Mouse (Mus musculus): ENCODE measurements around the gene Cinp.

Cinp gene

DNA sequence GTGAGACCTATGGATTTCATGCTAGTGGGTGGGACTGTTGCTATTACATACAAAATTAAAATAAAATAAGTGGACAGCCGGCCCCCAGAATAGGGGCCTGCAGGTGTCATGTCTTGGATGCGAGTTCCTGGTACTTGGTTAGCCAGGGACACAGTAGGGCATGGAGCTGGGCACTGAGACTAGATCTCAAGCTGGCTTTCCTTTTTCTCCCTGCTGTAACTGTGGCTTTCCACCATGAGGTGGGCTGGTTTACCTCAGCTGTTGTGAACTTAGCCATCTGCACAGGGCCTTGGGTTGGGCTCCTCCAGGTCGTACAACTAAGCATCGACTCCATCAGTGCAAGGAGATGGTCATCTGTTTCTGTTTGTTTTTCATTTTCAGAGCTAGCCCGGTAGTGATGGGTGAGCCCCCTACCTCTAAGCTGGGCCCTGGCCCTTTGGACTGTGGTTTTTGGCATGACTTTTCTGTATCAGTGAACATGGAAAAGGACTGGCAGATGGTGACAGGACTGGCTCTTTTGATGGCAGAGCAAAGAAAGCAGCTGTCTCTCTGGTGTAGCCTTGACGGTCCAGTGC, 42.7 kb downstream of the Cinp start:
- ChIA-PET CTCF (interaction anchor here in 2 of 4 experiments (0.5 kb wide), 2 partner anchors 13 to 42 kb away, joined by 3 to 7 read pairs; no protein-coding TSS in a partner anchor), POLR2A (interaction anchor here in 3 of 4 experiments (0.6 to 7.0 kb wide), 30 partner anchors 8 to 870 kb away, joined by 3 to 63 read pairs (median 4); partner anchors contain the start of gene Hsp90aa1 (in 3 of the 3))

- CTCF ChIA-PET = interaction anchor here in 2 of 4 experiments (1.1 to 2.8 kb wide), 6 partner anchors 60 to 429 kb away, joined by 3 to 13 read pairs (median 10); partner anchors contain the start of gene Hsp90aa1 (in 1 of the 2)
Measured at GRCm38 (mm10) chr12:110845131-110845880, 43.6 kb downstream of the Cinp start.

DNA sequence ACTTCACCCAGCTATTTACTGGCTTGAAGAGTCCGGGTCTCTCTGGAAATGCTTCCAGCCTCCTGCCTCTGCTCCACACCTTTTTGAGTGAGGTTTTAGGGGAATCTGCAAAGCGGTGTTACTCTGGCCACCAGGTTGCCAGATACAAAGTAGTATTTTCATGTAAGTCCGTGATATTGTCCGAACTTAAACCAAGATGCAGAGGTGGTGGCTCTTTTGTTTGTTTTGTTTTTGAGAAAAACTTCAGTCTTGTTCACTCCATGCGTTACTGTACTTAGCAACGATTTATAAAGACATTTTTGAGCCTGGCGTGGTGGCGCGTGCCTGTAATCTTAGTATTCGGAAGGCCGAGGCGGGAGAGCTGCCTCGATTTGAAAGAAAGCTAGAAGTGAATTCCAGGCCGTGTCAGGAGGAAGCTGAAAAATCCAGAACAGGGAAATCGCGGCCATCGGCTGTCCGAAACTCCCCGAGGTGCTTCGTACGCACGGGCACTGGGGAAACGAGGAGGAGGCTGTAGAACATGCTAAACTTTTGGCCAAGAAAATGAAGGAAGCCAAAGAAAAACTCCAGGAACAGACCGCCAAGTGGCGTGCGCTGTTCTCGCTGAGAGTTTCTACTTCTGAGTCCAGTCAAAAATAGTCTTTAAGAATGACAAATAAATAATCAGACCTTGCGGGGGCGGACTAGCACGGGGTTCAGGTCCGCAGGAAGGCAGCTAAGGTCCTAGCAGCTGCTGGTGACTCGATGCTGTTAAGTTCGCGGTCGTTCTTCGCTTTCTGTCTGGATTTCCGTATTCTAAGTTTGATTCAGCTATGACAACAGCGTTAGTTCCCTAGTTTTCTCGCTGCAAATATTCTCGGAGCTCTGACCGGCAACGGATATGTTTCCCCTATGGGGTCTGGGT, 44.5 kb downstream of the Cinp start:
- POLR2A ChIA-PET = interaction anchor here (0.6 to 7.0 kb wide), 53 partner anchors 7 to 428 kb away, joined by 3 to 63 read pairs (median 4); partner anchors contain the start of genes Hsp90aa1 (in 3 of the 4), Cinp (in 1 of the 4), Rcor1 (in 1 of the 4) and Wdr20 (in 1 of the 4)
- CTCF ChIA-PET = interaction anchor here in 2 of 4 experiments (1.1 to 2.8 kb wide), 6 partner anchors 59 to 428 kb away, joined by 3 to 13 read pairs (median 10); partner anchors contain the start of gene Hsp90aa1 (in 1 of the 2)

More at GRCm38 (mm10) chr12:110845131-110845880, 43.6 kb downstream of the Cinp start:
- POLR2A ChIA-PET = interaction anchor here (0.6 to 7.0 kb wide), 50 partner anchors 8 to 429 kb away, joined by 3 to 63 read pairs (median 4); partner anchors contain the start of genes Hsp90aa1 (in 3 of the 4), Cinp (in 1 of the 4), Rcor1 (in 1 of the 4) and Wdr20 (in 1 of the 4)

- CTCF ChIA-PET = interaction anchor here (0.7 to 2.8 kb wide), 12 partner anchors 16 to 427 kb away, joined by 3 to 13 read pairs (median 4); partner anchors contain the start of gene Hsp90aa1 (in 1 of the 4)
- POLR2A ChIA-PET = interaction anchor here in 3 of 4 experiments (0.5 to 7.0 kb wide), 34 partner anchors 9 to 427 kb away, joined by 3 to 63 read pairs (median 4); partner anchors contain the start of genes Hsp90aa1 (in 3 of the 3), Rcor1 (in 2 of the 3) and Wdr20 (in 1 of the 3)
Measured at GRCm38 (mm10) chr12:110843194-110844048, 45.5 kb downstream of the Cinp start.

DNA sequence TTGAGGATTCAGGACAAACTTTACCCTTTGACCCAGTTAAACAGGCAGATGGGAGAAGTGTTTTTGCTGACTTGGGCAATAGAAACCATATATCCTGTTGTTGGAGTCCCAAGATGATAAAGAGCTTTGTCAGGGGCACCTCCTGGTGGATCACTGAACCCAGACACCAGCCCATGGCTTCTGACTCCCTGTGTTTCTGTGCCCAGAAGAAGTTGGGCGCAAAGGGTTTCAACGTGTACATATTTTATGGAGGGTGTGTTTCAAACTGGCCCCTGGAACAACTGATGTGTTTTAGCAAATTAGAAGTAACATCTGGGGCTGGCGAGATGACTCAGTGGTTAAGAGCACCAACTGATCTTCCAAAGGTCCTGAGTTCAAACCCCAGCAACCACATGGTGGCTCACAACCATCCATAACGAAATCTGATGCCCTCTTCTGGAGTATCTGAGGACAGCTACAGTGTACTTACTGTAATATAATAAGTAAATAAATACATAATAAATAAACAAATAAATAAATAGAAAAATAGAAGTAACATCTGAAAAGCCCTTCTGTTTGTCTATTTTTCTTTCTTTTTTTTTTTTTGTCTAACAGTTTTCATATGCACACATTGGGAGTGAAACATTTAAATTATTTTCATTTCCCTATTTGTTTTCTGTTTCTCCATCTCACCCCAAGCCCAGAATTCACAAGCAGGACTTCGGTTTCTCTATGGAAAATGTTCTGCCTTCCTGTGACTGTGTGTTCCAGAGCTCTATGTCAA, 47.0 kb downstream of the Cinp start:
- POLR2A ChIA-PET = interaction anchor here (0.5 to 7.0 kb wide), 15 partner anchors 11 to 423 kb away, joined by 3 to 63 read pairs (median 3); partner anchors contain the start of genes Hsp90aa1 (in 2 of the 4), Rcor1 (in 2 of the 4) and Wdr20 (in 1 of the 4)
- CTCF ChIA-PET = interaction anchor here (0.6 to 2.0 kb wide), 5 partner anchors 17 to 138 kb away, joined by 3 to 10 read pairs (median 3); no protein-coding TSS in a partner anchor

DNA sequence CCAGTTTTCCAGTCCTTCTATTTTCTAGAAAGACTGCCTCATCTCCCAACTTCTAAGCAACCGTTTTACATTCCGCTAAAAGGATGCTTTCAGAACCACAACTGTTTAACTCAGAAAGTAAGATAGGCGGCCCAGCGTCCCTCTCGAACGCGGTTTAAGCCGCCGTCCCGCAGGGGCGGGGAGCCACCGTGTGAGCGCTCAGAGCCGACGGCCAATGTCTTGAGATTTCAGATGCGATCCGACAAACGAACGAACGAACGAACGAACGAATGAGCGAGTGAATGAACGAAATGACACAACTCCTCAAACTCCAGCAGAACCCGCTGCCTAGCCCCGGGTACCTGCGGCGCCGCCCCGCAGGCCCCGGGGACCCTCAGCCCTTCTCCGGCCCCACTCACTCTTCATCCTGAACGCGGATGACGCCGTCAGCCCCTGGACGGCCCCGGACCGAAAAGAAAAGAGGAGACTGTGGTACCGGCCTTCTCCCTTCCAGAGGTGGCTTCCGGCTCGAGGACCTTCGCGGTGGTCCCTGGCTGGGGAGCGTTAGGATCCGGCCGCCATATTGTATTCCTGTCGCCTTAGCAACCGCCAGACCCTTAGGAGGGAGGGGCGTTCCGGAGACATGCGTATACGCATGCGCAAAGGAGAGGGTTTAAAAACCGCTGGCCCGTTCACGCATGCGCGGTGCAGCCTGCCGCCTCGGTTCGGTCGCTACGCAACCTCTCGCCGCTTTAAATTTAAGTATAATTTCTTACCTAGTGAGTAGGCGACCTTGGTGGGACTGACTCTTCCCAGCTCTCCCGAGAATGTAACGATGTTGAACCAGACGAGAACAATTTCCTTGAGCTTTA, 48.4 kb downstream of the Cinp start, which contains the start of gene Mok:
Gene Mok (minus strand): TSS at position 592 of the 851 bp plus-strand sequence.
- ChIA-PET POLR2A (interaction anchor here in 2 of 4 experiments (1.1 to 7.0 kb wide), 5 partner anchors 43 to 422 kb away, joined by 3 to 63 read pairs (median 22); partner anchors contain the start of gene Hsp90aa1 (in 1 of the 2)), CTCF (no interaction called here)

DNA sequence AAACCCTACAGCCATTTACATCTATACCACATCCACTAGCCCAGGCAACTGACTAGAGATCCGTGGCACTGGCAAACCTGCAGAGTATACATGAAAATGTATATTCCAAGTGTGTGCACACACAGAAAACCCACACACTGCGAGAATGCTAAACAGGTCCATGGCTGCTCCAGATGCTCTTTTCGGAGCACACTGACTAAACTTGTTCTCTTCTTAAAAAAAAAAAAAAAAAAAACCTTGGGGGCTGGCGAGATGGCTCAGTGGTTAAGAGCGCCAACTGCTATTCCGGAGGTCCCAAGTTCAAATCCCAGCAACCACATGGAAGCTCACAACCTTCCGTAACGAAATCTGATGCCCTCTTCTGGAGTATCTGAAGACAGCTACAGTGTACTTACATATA, 51.1 kb downstream of the Cinp start:
- ChIA-PET CTCF (interaction anchor here (0.6 to 2.8 kb wide), 32 partner anchors 9 to 1321 kb away, joined by 3 to 17 read pairs (median 4); partner anchors contain the start of genes Hsp90aa1 (in 2 of the 4), Rcor1 (in 1 of the 4) and Wdr20 (in 1 of the 4)), POLR2A (interaction anchor here (0.5 to 6.5 kb wide), 93 partner anchors 8 to 1291 kb away, joined by 3 to 152 read pairs (median 5); partner anchors contain the start of genes Hsp90aa1 (in 3 of the 4), Rcor1 (in 2 of the 4), Ankrd9 (in 1 of the 4) and Zfp839 (in 1 of the 4))

DNA sequence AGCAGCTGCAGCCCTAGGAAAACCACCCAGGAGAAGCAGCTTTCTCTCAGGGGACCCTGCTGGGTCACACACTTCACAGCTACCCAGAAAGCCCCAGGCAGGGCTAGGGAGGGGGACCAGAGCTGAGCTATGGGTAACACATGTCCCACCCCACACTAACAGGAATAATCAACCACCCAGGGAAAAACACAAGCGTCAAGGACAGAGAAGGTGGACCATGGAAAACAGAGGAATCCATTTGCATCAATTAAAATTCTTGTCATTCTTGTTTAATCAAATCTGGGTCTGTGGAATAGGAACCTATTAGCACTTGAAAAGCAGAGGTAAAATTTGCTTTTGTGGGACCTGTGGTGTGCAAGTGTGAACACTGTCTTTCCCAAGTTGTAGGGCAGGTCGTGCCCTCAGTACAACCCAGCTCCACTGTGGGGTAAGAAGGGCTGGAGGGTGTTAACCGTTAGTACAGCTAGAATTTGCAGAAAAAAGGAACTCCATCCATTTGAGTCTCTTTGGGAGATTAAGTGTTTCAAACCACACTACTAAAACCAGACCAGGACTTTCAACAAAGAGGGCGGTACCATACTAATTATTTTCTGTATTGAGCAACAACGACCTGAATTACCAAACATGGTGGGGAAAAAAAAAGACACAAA, 51.6 kb downstream of the Cinp start:
- POLR2A ChIA-PET = interaction anchor here in 3 of 4 experiments (0.5 to 6.5 kb wide), 105 partner anchors 9 to 891 kb away, joined by 3 to 152 read pairs (median 4); partner anchors contain the start of genes Hsp90aa1 (in 3 of the 3), Rcor1 (in 2 of the 3), Ankrd9 (in 1 of the 3) and Wdr20 (in 1 of the 3)

GRCm38 (mm10) chr12:110836729-110837128, 52.2 kb downstream of the Cinp start:
- ChIA-PET POLR2A (interaction anchor here (0.6 to 6.5 kb wide), 91 partner anchors 8 to 556 kb away, joined by 3 to 152 read pairs (median 5); partner anchors contain the start of genes Hsp90aa1 (in 3 of the 4), Rcor1 (in 2 of the 4), Ankrd9 (in 1 of the 4) and Wdr20 (in 1 of the 4)), CTCF (interaction anchor here in 3 of 4 experiments (0.5 to 2.6 kb wide), 11 partner anchors 14 to 420 kb away, joined by 3 to 17 read pairs (median 4); partner anchors contain the start of gene Hsp90aa1 (in 1 of the 3))

More for the DNA sequence above, 51.6 kb downstream of the Cinp start:
- CTCF ChIA-PET = interaction anchor here in 3 of 4 experiments (0.5 to 2.8 kb wide), 22 partner anchors 14 to 421 kb away, joined by 3 to 17 read pairs (median 4); partner anchors contain the start of genes Hsp90aa1 (in 1 of the 3), Rcor1 (in 1 of the 3) and Wdr20 (in 1 of the 3)

DNA sequence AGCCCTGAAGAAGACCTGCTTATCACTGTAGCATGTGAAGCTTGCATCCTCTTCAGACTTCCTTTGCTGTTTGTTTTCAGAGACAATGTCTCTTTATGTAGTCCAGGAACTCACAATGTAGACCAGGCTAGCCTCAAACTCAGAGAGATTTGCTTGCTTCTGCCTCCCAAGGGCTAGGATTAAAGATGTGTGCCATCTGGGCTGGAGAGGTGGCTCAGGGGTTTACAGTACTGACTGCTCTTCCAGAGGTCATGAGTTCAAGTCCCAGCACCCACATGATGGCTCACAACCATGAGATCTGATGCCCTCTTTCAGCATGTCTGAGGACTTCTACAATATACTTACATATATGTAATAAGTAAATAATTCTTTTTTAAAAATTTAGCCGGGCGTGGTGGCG, 53.8 kb downstream of the Cinp start:
- ChIA-PET CTCF (no interaction called here), POLR2A (interaction anchor here in 2 of 4 experiments (0.5 to 6.5 kb wide), 14 partner anchors 9 to 418 kb away, joined by 3 to 87 read pairs (median 4); partner anchors contain the start of gene Hsp90aa1 (in 2 of the 2))

DNA sequence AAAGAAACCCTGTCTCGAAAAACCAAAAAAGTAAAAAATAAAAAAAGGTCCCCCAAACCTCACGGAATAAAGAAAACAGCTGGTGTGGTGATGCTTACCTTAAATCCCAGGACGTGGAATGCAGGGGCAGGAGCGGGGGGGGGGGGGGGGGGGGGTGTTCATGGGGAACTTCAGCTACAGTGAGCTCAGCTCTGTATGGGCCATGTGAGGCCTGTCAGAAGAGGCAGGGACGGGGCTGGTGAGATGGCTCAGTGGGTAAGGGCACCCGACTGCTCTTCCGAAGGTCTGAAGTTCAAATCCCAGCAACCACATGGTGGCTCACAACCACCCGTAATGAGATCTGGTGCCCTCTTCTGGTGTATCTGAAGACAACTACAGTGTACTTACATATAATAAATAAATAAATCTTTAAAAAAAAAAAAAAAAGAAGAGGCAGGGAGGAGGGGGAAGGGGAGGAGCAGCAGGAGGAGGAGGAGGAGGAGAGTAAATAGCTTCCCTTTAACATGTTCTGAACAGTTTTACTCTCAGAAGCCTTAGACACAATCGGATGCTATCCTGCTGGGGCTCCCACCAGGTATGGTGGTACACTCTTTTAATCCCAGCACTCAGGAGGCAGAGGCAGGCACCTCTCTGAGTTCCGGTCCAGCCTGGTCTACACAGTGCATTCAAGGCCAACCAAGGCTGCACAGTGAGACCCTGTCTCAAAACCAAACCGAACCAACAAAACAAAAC, 58.5 kb downstream of the Cinp start:
- ChIA-PET CTCF (interaction anchor here in 3 of 4 experiments (0.5 to 1.5 kb wide), 8 partner anchors 9 to 863 kb away, joined by 3 to 6 read pairs (median 4); no protein-coding TSS in a partner anchor), POLR2A (interaction anchor here in 3 of 4 experiments (0.6 to 2.7 kb wide), 18 partner anchors 9 to 527 kb away, joined by 3 to 7 read pairs (median 4); partner anchors contain the start of genes Hsp90aa1 (in 1 of the 3) and Wdr20 (in 1 of the 3))

DNA sequence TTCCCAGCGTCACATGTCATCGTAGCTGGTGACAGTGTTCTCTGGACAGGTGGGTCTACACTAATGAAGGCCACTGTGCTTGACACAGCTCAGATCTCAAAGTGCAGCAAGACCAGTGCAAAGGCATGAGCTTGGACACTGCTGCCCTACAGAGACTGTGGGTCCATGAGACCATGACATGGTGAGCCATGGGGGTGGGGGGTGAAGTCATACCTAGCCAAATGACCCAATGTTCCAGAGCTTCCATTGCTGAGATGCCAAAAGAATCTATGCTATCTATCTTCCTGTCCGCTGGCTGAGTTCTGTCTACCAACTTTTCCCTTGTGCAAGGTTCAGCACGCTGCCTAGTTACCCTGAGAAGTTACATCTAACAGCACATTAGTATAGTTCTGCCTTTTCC, 60.0 kb downstream of the Cinp start:
- CTCF ChIA-PET = interaction anchor here in 2 of 4 experiments (0.9 to 1.5 kb wide), 2 partner anchors 9 to 44 kb away, joined by 3 to 5 read pairs; no protein-coding TSS in a partner anchor

More for the DNA sequence above, 60.0 kb downstream of the Cinp start:
- POLR2A ChIA-PET = interaction anchor here in 3 of 4 experiments (0.6 to 3.7 kb wide), 6 partner anchors 9 to 412 kb away, joined by 3 to 17 read pairs (median 4); no protein-coding TSS in a partner anchor

All from embryonic stem cell, embryonic (primary cell).